Mouse (Mus musculus): ENCODE measurements around the gene Rpl13a.
"Not testable (repeated sequence)": the region's sequence is repeated elsewhere in the genome, so short reads cannot be mapped to it uniquely, and the experiment has no call there.

Rpl13a gene

GRCm38 (mm10) chr7:45128624-45129246 lies at the start of gene Rpl13a:
Rpl13a (minus strand) TSS chr7:45128761.
- in situ Hi-C loops (cut with MboI), result no loop called here

GRCm38 (mm10) chr7:45176356-45176755 lies 47.8 kb upstream of the Rpl13a start:
- in situ Hi-C loops (cut with MboI), result no loop called here

GRCm38 (mm10) chr7:45175929-45176328 lies 47.4 kb upstream of the Rpl13a start:
- in situ Hi-C loops (cut with MboI), result no loop called here

GRCm38 (mm10) chr7:45175398-45175797 lies 46.8 kb upstream of the Rpl13a start:
- in situ Hi-C loops (cut with MboI), result no loop called here

- in situ Hi-C loops (cut with MboI), result no loop called here
Measured at GRCm38 (mm10) chr7:45174567-45175280, 46.2 kb upstream of the Rpl13a start.

- in situ Hi-C loops (cut with MboI), result not testable (repeated sequence)
Measured at GRCm38 (mm10) chr7:45173772-45174171, 45.2 kb upstream of the Rpl13a start.

GRCm38 (mm10) chr7:45172974-45173373 lies 44.4 kb upstream of the Rpl13a start:
- in situ Hi-C loops (cut with MboI), result no loop called here

- in situ Hi-C loops (cut with MboI), result no loop called here
Measured at GRCm38 (mm10) chr7:45169495-45169894, 40.9 kb upstream of the Rpl13a start.

- in situ Hi-C loops (cut with MboI), result no loop called here
Measured at GRCm38 (mm10) chr7:45168656-45169055, 40.1 kb upstream of the Rpl13a start.

GRCm38 (mm10) chr7:45167761-45168445 lies 39.3 kb upstream of the Rpl13a start:
- in situ Hi-C loops (cut with MboI), result no loop called here

- in situ Hi-C loops (cut with MboI), result no loop called here
Measured at GRCm38 (mm10) chr7:45166950-45167401, 38.4 kb upstream of the Rpl13a start.

- in situ Hi-C loops (cut with MboI), result no loop called here
Measured at GRCm38 (mm10) chr7:45165701-45166100, 37.1 kb upstream of the Rpl13a start.

GRCm38 (mm10) chr7:45164833-45165232 lies 36.3 kb upstream of the Rpl13a start:
- in situ Hi-C loops (cut with MboI), result no loop called here

GRCm38 (mm10) chr7:45163735-45164490 lies 35.4 kb upstream of the Rpl13a start, which contains the start of gene Slc17a7:
Slc17a7 (plus strand) TSS chr7:45163949.
- in situ Hi-C loops (cut with MboI), result no loop called here

- in situ Hi-C loops (cut with MboI), result no loop called here
Measured at GRCm38 (mm10) chr7:45162996-45163615, 34.5 kb upstream of the Rpl13a start.

- in situ Hi-C loops (cut with MboI), result no loop called here
Measured at GRCm38 (mm10) chr7:45162551-45162950, 34.0 kb upstream of the Rpl13a start.

GRCm38 (mm10) chr7:45161612-45162473 lies 33.3 kb upstream of the Rpl13a start:
- in situ Hi-C loops (cut with MboI), result no loop called here

- in situ Hi-C loops (cut with MboI), result no loop called here
Measured at GRCm38 (mm10) chr7:45160866-45161265, 32.3 kb upstream of the Rpl13a start.

GRCm38 (mm10) chr7:45160316-45160800 lies 31.8 kb upstream of the Rpl13a start:
- in situ Hi-C loops (cut with MboI), result no loop called here

- in situ Hi-C loops (cut with MboI), result no loop called here
Measured at GRCm38 (mm10) chr7:45158991-45159390, 30.4 kb upstream of the Rpl13a start.
